Mouse (Mus musculus): ENCODE measurements around the gene Ercc6l2. TPM values are rescaled to one million over a fixed set of nuclear protein-coding genes. Genes with fewer than 3 reads are reported as not detected.
A peak's percentile ranks its signal among the peaks of the same experiment; 100 is the strongest.

Ercc6l2 gene
- polyA plus RNA-seq, 1 experiment from 2014 or later = 32.1 TPM

- Histone ChIP-seq H3K4me2 (no peak overlapping the region), H3K9ac (no peak overlapping the region), H3K4me3 (ENCODE audit: low read depth, low read length) (no peak overlapping the region), H3K4me1 (ENCODE audit: insufficient read depth) (peaks cover 8% of the 10 kb centered on the region; the same call in 1 of the 2 replicates), H3K36me3 (ENCODE audit: insufficient read depth) (peaks cover 5% of the 10 kb centered on the region), H3K27ac (ENCODE audit: low read depth) (peak overlapping the region; percentile 71), H3K27me3 (ENCODE audit: insufficient read depth, low read length) (no peaks in the 10 kb centered on the region), H3K9me3 (ENCODE audit: low read depth, low read length) (no peaks in the 10 kb centered on the region)
- no peak for TF ChIP-seq CTCF (IDR thresholded peaks at IDR 0.05; ENCODE audit: low read depth)
- WGBS = 19% methylated on average over 3 of the region's 3 CpGs
- DNase-seq = peak; percentile 79
- ATAC-seq (ENCODE audit: insufficient read depth) = peak; percentile 85
Measured at GRCm38 (mm10) chr13:63885532-63885949, 70.5 kb downstream of the Ercc6l2 start.

- no peaks in the 10 kb centered on the region for H3K27me3 ChIP-seq (ENCODE audit: insufficient read depth, low read length)
- no peak overlapping the region for H3K9ac ChIP-seq
- no peak overlapping the region for H3K27ac ChIP-seq (ENCODE audit: low read depth)
- DNase-seq (no peak), ATAC-seq (ENCODE audit: insufficient read depth) (no peak)
- no peak overlapping the region for H3K4me2 ChIP-seq
- peaks cover 8% of the 10 kb centered on the region; the same call in 1 of the 2 replicates for H3K4me1 ChIP-seq (ENCODE audit: insufficient read depth)
- H3K4me3 ChIP-seq (ENCODE audit: low read depth, low read length) = no peak overlapping the region
- WGBS = 93% methylated on average over 3 of the region's 3 CpGs
- peaks cover 5% of the 10 kb centered on the region for H3K36me3 ChIP-seq (ENCODE audit: insufficient read depth)
- H3K9me3 ChIP-seq (ENCODE audit: low read depth, low read length) = no peaks in the 10 kb centered on the region
- TF ChIP-seq CTCF (IDR thresholded peaks at IDR 0.05; ENCODE audit: low read depth) = no peak
Measured at GRCm38 (mm10) chr13:63886429-63887052, 71.5 kb downstream of the Ercc6l2 start.

- Histone ChIP-seq H3K36me3 (ENCODE audit: insufficient read depth) (0 out of 2 replicates have a peak, but pooled peaks cover 5% of the 10 kb centered on the region), H3K4me2 (peak overlapping the region; percentile 56), H3K27ac (ENCODE audit: low read depth) (peak overlapping the region; percentile 82; the same call in 1 of the 2 replicates), H3K27me3 (ENCODE audit: insufficient read depth, low read length) (no peaks in the 10 kb centered on the region), H3K9ac (no peak overlapping the region), H3K9me3 (ENCODE audit: low read depth, low read length) (no peaks in the 10 kb centered on the region), H3K4me3 (ENCODE audit: low read depth, low read length) (peak overlapping the region; percentile 24; the same call in 1 of the 2 replicates), H3K4me1 (ENCODE audit: insufficient read depth) (peaks cover 16% of the 10 kb centered on the region)
- no peak for DNase-seq
- 22% methylated on average over 12 of the region's 12 CpGs for WGBS
- ATAC-seq (ENCODE audit: insufficient read depth) = 0 out of 2 replicates have a peak, but pooled peaks have one; percentile 15
- TF ChIP-seq CTCF (IDR thresholded peaks at IDR 0.05; ENCODE audit: low read depth) = no peak
Measured at GRCm38 (mm10) chr13:63900679-63901302, 85.8 kb downstream of the Ercc6l2 start.

GRCm38 (mm10) chr13:63901303-63901713 lies 86.3 kb downstream of the Ercc6l2 start:
- Histone ChIP-seq H3K4me2 (peak overlapping the region; percentile 56), H3K9ac (peak overlapping the region; percentile 32), H3K27me3 (ENCODE audit: insufficient read depth, low read length) (no peaks in the 10 kb centered on the region), H3K36me3 (ENCODE audit: insufficient read depth) (0 out of 2 replicates have a peak, but pooled peaks cover 5% of the 10 kb centered on the region), H3K4me3 (ENCODE audit: low read depth, low read length) (peak overlapping the region; percentile 24; the same call in 1 of the 2 replicates), H3K27ac (ENCODE audit: low read depth) (peak overlapping the region; percentile 82), H3K9me3 (ENCODE audit: low read depth, low read length) (no peaks in the 10 kb centered on the region), H3K4me1 (ENCODE audit: insufficient read depth) (peaks cover 16% of the 10 kb centered on the region)
- 7% methylated on average over 17 of the region's 17 CpGs for WGBS
- ATAC-seq (ENCODE audit: insufficient read depth) (peak; percentile 85), DNase-seq (peak; percentile 94)
- peak; percentile 69 for TF ChIP-seq CTCF (IDR thresholded peaks at IDR 0.05; ENCODE audit: low read depth)

- peak overlapping the region; percentile 24; the same call in 1 of the 2 replicates for H3K4me3 ChIP-seq (ENCODE audit: low read depth, low read length)
- peak overlapping the region; percentile 56 for H3K4me2 ChIP-seq
- H3K27ac ChIP-seq (ENCODE audit: low read depth) = peak overlapping the region; percentile 82
- peak; percentile 69 for ATAC-seq (ENCODE audit: insufficient read depth)
- H3K27me3 ChIP-seq (ENCODE audit: insufficient read depth, low read length) = no peaks in the 10 kb centered on the region
- H3K9ac ChIP-seq = peak overlapping the region; percentile 32
- no peak for TF ChIP-seq CTCF (IDR thresholded peaks at IDR 0.05; ENCODE audit: low read depth)
- H3K9me3 ChIP-seq (ENCODE audit: low read depth, low read length) = no peaks in the 10 kb centered on the region
- DNase-seq = peak; percentile 75
- H3K4me1 ChIP-seq (ENCODE audit: insufficient read depth) = peaks cover 16% of the 10 kb centered on the region
- WGBS = 14% methylated on average over 28 of the region's 28 CpGs
- 0 out of 2 replicates have a peak, but pooled peaks cover under 1% of the 10 kb centered on the region for H3K36me3 ChIP-seq (ENCODE audit: insufficient read depth)
Measured at GRCm38 (mm10) chr13:63901714-63902597, 86.9 kb downstream of the Ercc6l2 start.

- WGBS = 74% methylated on average over 4 of the region's 4 CpGs
- TF ChIP-seq CTCF (IDR thresholded peaks at IDR 0.05; ENCODE audit: low read depth) = no peak
- Histone ChIP-seq H3K36me3 (ENCODE audit: insufficient read depth) (no peaks in the 10 kb centered on the region), H3K27me3 (ENCODE audit: insufficient read depth, low read length) (no peaks in the 10 kb centered on the region), H3K4me3 (ENCODE audit: low read depth, low read length) (no peak overlapping the region), H3K9ac (no peak overlapping the region), H3K4me2 (no peak overlapping the region), H3K4me1 (ENCODE audit: insufficient read depth) (peaks cover 14% of the 10 kb centered on the region), H3K9me3 (ENCODE audit: low read depth, low read length) (no peaks in the 10 kb centered on the region), H3K27ac (ENCODE audit: low read depth) (no peak overlapping the region)
- ATAC-seq (ENCODE audit: insufficient read depth) (no peak), DNase-seq (no peak)
Measured at GRCm38 (mm10) chr13:63906516-63906915, 91.5 kb downstream of the Ercc6l2 start.
